Mouse (Mus musculus) stomach, embryonic 15.5 days (tissue): ENCODE measurements around the gene Jph3. TPM values are rescaled to one million over a fixed set of nuclear protein-coding genes. Genes with fewer than 3 reads are reported as not detected.

Source experiments
- ATAC-seq: fragments of 200-750 bp; cut with Nextera tagmentation; 2 replicates; pipeline ENCODE4 v1.8.0; 2017; ENCODE audit warnings: low read depth, moderate number of reproducible peaks, moderate TSS enrichment; ENCODE audit not compliant: insufficient read depth, low FRiP score
- H3K27ac ChIP-seq: fragments of 300-500 bp; sonication (generic); 2 replicates; pipeline ENCODE4 v1.5.1; 2015; ENCODE audit warnings: mild to moderate bottlenecking, inconsistent platforms
- H3K27me3 ChIP-seq: fragments of 300-500 bp; sonication (generic); replicated peaks from 2 replicates; pipeline ENCODE4 v1.6.1; 2015; ENCODE audit warnings: inconsistent platforms
- H3K36me3 ChIP-seq: fragments of 300-500 bp; sonication (generic); 2 replicates; pipeline ENCODE4 v1.6.1; 2015; ENCODE audit warnings: inconsistent platforms
- H3K4me1 ChIP-seq: fragments of 300-500 bp; sonication (generic); 2 replicates; pipeline ENCODE4 v1.6.1; 2015; ENCODE audit warnings: inconsistent platforms
- H3K4me2 ChIP-seq: fragments of 300-500 bp; sonication (generic); 2 replicates; pipeline ENCODE4 v1.6.1; 2015; ENCODE audit warnings: mild to moderate bottlenecking, inconsistent platforms
- H3K4me3 ChIP-seq: fragments of 300-500 bp; sonication (generic); replicated peaks from 2 replicates; pipeline ENCODE4 v1.5.1; 2015; ENCODE audit warnings: inconsistent platforms
- H3K9ac ChIP-seq: fragments of 300-500 bp; sonication (generic); 2 replicates; pipeline ENCODE4 v1.6.1; 2015; ENCODE audit warnings: inconsistent platforms
- H3K9me3 ChIP-seq: fragments of 300-500 bp; sonication (generic); 2 replicates; pipeline ENCODE4 v1.6.1; 2016; ENCODE audit warnings: inconsistent platforms
- WGBS: fragments of 180-500 bp; shearing (Covaris S2); methylation state at CpG from one replicate; pipeline ENCODE4 v1.1.7; 2015; 5-methylcytosine and 5-hydroxymethylcytosine counted together
- polyA plus RNA-seq: library from polyadenylated mRNA; unstranded; fragments of >200 nt; fragmentation: Nextera tagmentation; extraction: Ambion mirVana; gene quantifications from 2 replicates; pipeline ENCODE4 v1.2.1, GENCODE M21; 2015

The Jph3 gene
- polyA plus RNA-seq, 1 experiment from 2014 or later = 4.6 TPM

- H3K4me3 ChIP-seq = peak overlapping the region; percentile 40; the same call in 1 of the 2 replicates
- peaks cover 68% of the 10 kb centered on the region for H3K27me3 ChIP-seq
- WGBS = 3% methylated on average over 11 of the region's 11 CpGs
- no peak overlapping the region for H3K9ac ChIP-seq
- H3K4me2 ChIP-seq = peak overlapping the region; percentile 88; the same call in 1 of the 2 replicates
- no peaks in the 10 kb centered on the region for H3K36me3 ChIP-seq
- peaks cover 7% of the 10 kb centered on the region; the same call in 1 of the 2 replicates for H3K4me1 ChIP-seq
- ATAC-seq = no peak
- no peak overlapping the region for H3K27ac ChIP-seq
- no peaks in the 10 kb centered on the region for H3K9me3 ChIP-seq
These were observed 1.6 kb downstream of the Jph3 start for GRCm38 (mm10) chr8:121731060-121731459.

GRCm38 (mm10) chr8:121731471-121732333 is 2.3 kb downstream of the Jph3 start:
- Histone ChIP-seq H3K9ac (no peak overlapping the region), H3K4me2 (no peak overlapping the region), H3K27ac (no peak overlapping the region), H3K9me3 (no peaks in the 10 kb centered on the region), H3K27me3 (peaks cover 68% of the 10 kb centered on the region), H3K4me3 (peak overlapping the region; percentile 40; the same call in 1 of the 2 replicates), H3K36me3 (no peaks in the 10 kb centered on the region), H3K4me1 (peaks cover 7% of the 10 kb centered on the region; the same call in 1 of the 2 replicates)
- 9% methylated on average over 26 of the region's 26 CpGs for WGBS
- ATAC-seq = no peak

- no peak for ATAC-seq
- Histone ChIP-seq H3K4me3 (no peak overlapping the region), H3K9me3 (no peaks in the 10 kb centered on the region), H3K27me3 (peaks cover 67% of the 10 kb centered on the region), H3K36me3 (no peaks in the 10 kb centered on the region), H3K4me1 (peaks cover 7% of the 10 kb centered on the region; the same call in 1 of the 2 replicates), H3K4me2 (no peak overlapping the region), H3K9ac (no peak overlapping the region), H3K27ac (no peak overlapping the region)
- 58% methylated on average over 4 of the region's 4 CpGs for WGBS
These were observed 2.9 kb downstream of the Jph3 start for GRCm38 (mm10) chr8:121732334-121732665.

GRCm38 (mm10) chr8:121734262-121734661 is 4.8 kb downstream of the Jph3 start:
- no peaks in the 10 kb centered on the region for H3K36me3 ChIP-seq
- H3K27ac ChIP-seq = no peak overlapping the region
- peaks cover 47% of the 10 kb centered on the region for H3K27me3 ChIP-seq
- no peak overlapping the region for H3K9ac ChIP-seq
- ATAC-seq = no peak
- no peak overlapping the region for H3K4me3 ChIP-seq
- no peak overlapping the region for H3K4me2 ChIP-seq
- no peaks in the 10 kb centered on the region for H3K9me3 ChIP-seq
- 84% methylated on average over 16 of the region's 16 CpGs for WGBS
- peaks cover 7% of the 10 kb centered on the region; the same call in 1 of the 2 replicates for H3K4me1 ChIP-seq

GRCm38 (mm10) chr8:121736236-121736635 is 6.8 kb downstream of the Jph3 start:
- no peak for ATAC-seq
- no peak overlapping the region for H3K27ac ChIP-seq
- no peak overlapping the region for H3K9ac ChIP-seq
- H3K4me3 ChIP-seq = no peak overlapping the region
- no peak overlapping the region for H3K4me2 ChIP-seq
- H3K4me1 ChIP-seq = no peaks in the 10 kb centered on the region
- no peaks in the 10 kb centered on the region for H3K9me3 ChIP-seq
- H3K36me3 ChIP-seq = no peaks in the 10 kb centered on the region
- H3K27me3 ChIP-seq = peaks cover 28% of the 10 kb centered on the region
- 11% methylated on average over 7 of the region's 7 CpGs for WGBS

GRCm38 (mm10) chr8:121740721-121741120 is 11.3 kb downstream of the Jph3 start:
- H3K9ac ChIP-seq = no peak overlapping the region
- H3K36me3 ChIP-seq = no peaks in the 10 kb centered on the region
- no peak overlapping the region for H3K4me3 ChIP-seq
- no peaks in the 10 kb centered on the region for H3K27me3 ChIP-seq
- no peak for ATAC-seq
- no peaks in the 10 kb centered on the region for H3K9me3 ChIP-seq
- no peaks in the 10 kb centered on the region for H3K4me1 ChIP-seq
- H3K27ac ChIP-seq = no peak overlapping the region
- no peak overlapping the region for H3K4me2 ChIP-seq
- 82% methylated on average over 10 of the region's 10 CpGs for WGBS

GRCm38 (mm10) chr8:121749501-121749900 is 20.1 kb downstream of the Jph3 start:
- no peaks in the 10 kb centered on the region for H3K4me1 ChIP-seq
- no peak overlapping the region for H3K27ac ChIP-seq
- ATAC-seq = no peak
- no peaks in the 10 kb centered on the region for H3K36me3 ChIP-seq
- H3K9ac ChIP-seq = no peak overlapping the region
- 80% methylated on average over 9 of the region's 9 CpGs for WGBS
- H3K4me2 ChIP-seq = no peak overlapping the region
- H3K4me3 ChIP-seq = no peak overlapping the region
- H3K9me3 ChIP-seq = no peaks in the 10 kb centered on the region
- H3K27me3 ChIP-seq = peaks cover 12% of the 10 kb centered on the region

- peaks cover 12% of the 10 kb centered on the region for H3K27me3 ChIP-seq
- H3K4me2 ChIP-seq = no peak overlapping the region
- no peak overlapping the region for H3K4me3 ChIP-seq
- no peak for ATAC-seq
- no peaks in the 10 kb centered on the region for H3K9me3 ChIP-seq
- WGBS = 32% methylated on average over 3 of the region's 3 CpGs
- H3K36me3 ChIP-seq = no peaks in the 10 kb centered on the region
- H3K27ac ChIP-seq = no peak overlapping the region
- no peaks in the 10 kb centered on the region for H3K4me1 ChIP-seq
- no peak overlapping the region for H3K9ac ChIP-seq
These were observed 21.1 kb downstream of the Jph3 start for GRCm38 (mm10) chr8:121750512-121750911.

- H3K9ac ChIP-seq = no peak overlapping the region
- peaks cover 12% of the 10 kb centered on the region for H3K27me3 ChIP-seq
- H3K36me3 ChIP-seq = no peaks in the 10 kb centered on the region
- 9% methylated on average over 3 of the region's 3 CpGs for WGBS
- ATAC-seq = no peak
- H3K4me2 ChIP-seq = no peak overlapping the region
- no peak overlapping the region for H3K4me3 ChIP-seq
- no peaks in the 10 kb centered on the region for H3K9me3 ChIP-seq
- H3K4me1 ChIP-seq = no peaks in the 10 kb centered on the region
- no peak overlapping the region for H3K27ac ChIP-seq
These were observed 22.0 kb downstream of the Jph3 start for GRCm38 (mm10) chr8:121751407-121751806.

- H3K4me1 ChIP-seq = no peaks in the 10 kb centered on the region
- no peaks in the 10 kb centered on the region for H3K36me3 ChIP-seq
- H3K27me3 ChIP-seq = peaks cover 4% of the 10 kb centered on the region; the same call in 1 of the 2 replicates
- H3K4me3 ChIP-seq = no peak overlapping the region
- no peak overlapping the region for H3K27ac ChIP-seq
- no peaks in the 10 kb centered on the region for H3K9me3 ChIP-seq
- no peak overlapping the region for H3K9ac ChIP-seq
- no peak for ATAC-seq
- 64% methylated on average over 12 of the region's 12 CpGs for WGBS
- H3K4me2 ChIP-seq = no peak overlapping the region
These were observed 29.0 kb downstream of the Jph3 start for GRCm38 (mm10) chr8:121758470-121758869.

- Histone ChIP-seq H3K9ac (no peak overlapping the region), H3K36me3 (no peaks in the 10 kb centered on the region), H3K27ac (no peak overlapping the region), H3K4me2 (no peak overlapping the region), H3K4me1 (no peaks in the 10 kb centered on the region), H3K27me3 (no peaks in the 10 kb centered on the region), H3K9me3 (no peaks in the 10 kb centered on the region), H3K4me3 (no peak overlapping the region)
- 69% methylated on average over 7 of the region's 7 CpGs for WGBS
- no peak for ATAC-seq
These were observed 31.1 kb downstream of the Jph3 start for GRCm38 (mm10) chr8:121760484-121760883.

- Histone ChIP-seq H3K9me3 (no peaks in the 10 kb centered on the region), H3K4me3 (no peak overlapping the region), H3K36me3 (no peaks in the 10 kb centered on the region), H3K27ac (no peak overlapping the region), H3K9ac (no peak overlapping the region), H3K4me1 (no peaks in the 10 kb centered on the region), H3K4me2 (no peak overlapping the region), H3K27me3 (no peaks in the 10 kb centered on the region)
- WGBS = 32% methylated on average over 10 of the region's 10 CpGs
- ATAC-seq = no peak
These were observed 32.1 kb downstream of the Jph3 start for GRCm38 (mm10) chr8:121761480-121761879.
